Mouse (Mus musculus) embryonic facial prominence, embryonic 14.5 days (tissue): ENCODE results near the gene Tmem9b. TPM values are rescaled to one million over a fixed set of nuclear protein-coding genes. Genes with fewer than 3 reads are reported as not detected.
A peak's percentile ranks its signal among the peaks of the same experiment; 100 is the strongest.

Experiments used
- ATAC-seq: fragments of 200-750 bp; cut with Nextera tagmentation; 2 replicates; pipeline ENCODE4 v1.8.0; 2017; ENCODE audit warnings: low read depth, moderate number of reproducible peaks, moderate TSS enrichment
- DNase-seq: peaks from one replicate; pipeline ENCODE4 v3.0.0-alpha.2; 2015; ENCODE audit warnings: low spot score
- H3K27ac ChIP-seq: fragments of 300-500 bp; sonication (generic); replicated peaks from 2 replicates; pipeline ENCODE4 v1.5.1; 2014; ENCODE audit warnings: low read depth, mild to moderate bottlenecking, low read length, moderate library complexity
- H3K27me3 ChIP-seq: fragments of 300-500 bp; sonication (generic); replicated peaks from 2 replicates; pipeline ENCODE4 v1.6.1; 2014; ENCODE audit warnings: low read length; ENCODE audit not compliant: control insufficient read depth, insufficient read depth
- H3K36me3 ChIP-seq: fragments of 300-500 bp; sonication (generic); 2 replicates; pipeline ENCODE4 v1.6.1; 2014; ENCODE audit warnings: low read length, mixed read lengths; ENCODE audit not compliant: control insufficient read depth, insufficient read depth
- H3K4me1 ChIP-seq: fragments of 300-500 bp; sonication (generic); 2 replicates; pipeline ENCODE4 v1.6.1; 2014; ENCODE audit warnings: antibody characterized with exemption, low read length; ENCODE audit not compliant: control insufficient read depth, insufficient read depth
- H3K4me2 ChIP-seq: fragments of 300-500 bp; sonication (generic); 2 replicates; pipeline ENCODE4 v1.6.1; 2014; ENCODE audit warnings: low read depth, mild to moderate bottlenecking, low read length, moderate library complexity, mixed read lengths
- H3K4me3 ChIP-seq: fragments of 300-500 bp; sonication (generic); 2 replicates; pipeline ENCODE4 v1.5.1; 2014; ENCODE audit warnings: low read depth, mild to moderate bottlenecking, low read length
- H3K9ac ChIP-seq: fragments of 300-500 bp; sonication (generic); 2 replicates; pipeline ENCODE4 v1.6.1; 2014; ENCODE audit warnings: low read depth, mild to moderate bottlenecking, low read length, moderate library complexity, mixed read lengths
- H3K9me3 ChIP-seq: fragments of 300-500 bp; sonication (generic); 2 replicates; pipeline ENCODE4 v1.6.1; 2016; ENCODE audit warnings: low read length; ENCODE audit not compliant: control insufficient read depth
- WGBS: fragments of 180-500 bp; shearing (Covaris S2); extraction: QIAGEN DNeasy Blood & Tissue Kit; methylation state at CpG from one replicate; pipeline ENCODE4 v1.1.7; 2014; 5-methylcytosine and 5-hydroxymethylcytosine counted together
- polyA plus RNA-seq: library from polyadenylated mRNA; unstranded; fragments of >200 nt; fragmentation: Nextera tagmentation; extraction: Ambion mirVana; gene quantifications from 2 replicates; pipeline ENCODE4 v1.2.1, GENCODE M21; 2014

Tmem9b gene
- polyA plus RNA-seq, 1 experiment from 2014 or later: 73.6 TPM

DNA sequence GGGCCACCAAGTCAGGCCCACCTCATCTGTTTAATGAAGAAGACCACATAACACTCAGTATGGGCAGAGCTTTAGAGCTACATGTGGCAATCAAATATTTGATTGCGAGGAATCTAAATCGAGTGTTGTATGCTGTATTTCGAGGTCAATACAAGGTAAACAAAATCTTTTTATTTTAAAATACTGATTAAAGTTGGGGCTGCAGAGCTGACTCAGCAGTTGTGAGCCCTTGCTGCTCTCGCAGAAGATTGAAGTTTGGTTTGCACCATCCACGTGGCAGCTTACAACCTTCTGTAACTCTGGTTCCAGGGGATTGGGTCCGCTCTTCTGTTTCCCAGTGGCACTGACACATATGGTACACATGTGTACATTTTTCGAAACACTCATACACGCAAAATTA, 1.4 kb upstream of the Tmem9b start:
- H3K4me1 ChIP-seq: peaks cover 16% of the 10 kb centered on the region
- H3K9ac ChIP-seq: no peak overlapping the region
- H3K9me3 ChIP-seq: no peaks in the 10 kb centered on the region

DNA sequence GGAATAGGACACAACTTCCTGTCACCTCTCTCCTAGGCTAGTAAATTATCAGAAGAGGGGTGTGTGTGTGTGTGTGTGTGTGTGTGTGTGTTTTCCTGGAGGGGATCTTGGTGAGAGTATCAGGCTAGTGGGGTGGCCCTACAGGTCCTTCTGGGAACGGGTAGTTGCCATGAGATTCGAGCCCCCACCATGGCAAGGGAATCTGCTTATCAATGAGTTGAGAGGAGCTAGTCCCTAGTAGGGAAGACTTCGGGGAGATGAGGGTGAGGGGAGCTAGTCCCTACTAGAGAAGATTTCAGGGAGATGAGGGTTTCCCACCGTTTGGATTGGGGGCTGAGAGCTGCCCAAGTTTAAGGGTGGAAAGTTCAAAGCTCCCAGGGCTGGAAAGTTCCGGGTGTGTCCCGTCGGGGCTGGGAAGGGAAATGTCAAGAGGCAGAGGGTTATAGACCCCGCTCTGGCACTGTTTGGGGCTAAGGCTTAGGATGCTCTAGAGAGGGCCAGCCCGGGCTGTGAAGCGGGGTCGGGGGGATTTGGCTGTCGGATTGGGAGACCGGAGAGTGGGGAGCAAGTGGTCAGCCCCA, 1.2 kb downstream of the Tmem9b start:
- H3K27me3 ChIP-seq: no peaks in the 10 kb centered on the region

More for the DNA sequence above, 1.4 kb upstream of the Tmem9b start:
- WGBS: 84% methylated on average over 8 of the region's 8 CpGs
- H3K27me3 ChIP-seq: no peaks in the 10 kb centered on the region
- H3K36me3 ChIP-seq: no peaks in the 10 kb centered on the region
- no peak overlapping the region for H3K27ac ChIP-seq
- H3K4me2 ChIP-seq: no peak overlapping the region
- H3K4me3 ChIP-seq: no peak overlapping the region
- DNase-seq: no peak
- no peak for ATAC-seq

DNA sequence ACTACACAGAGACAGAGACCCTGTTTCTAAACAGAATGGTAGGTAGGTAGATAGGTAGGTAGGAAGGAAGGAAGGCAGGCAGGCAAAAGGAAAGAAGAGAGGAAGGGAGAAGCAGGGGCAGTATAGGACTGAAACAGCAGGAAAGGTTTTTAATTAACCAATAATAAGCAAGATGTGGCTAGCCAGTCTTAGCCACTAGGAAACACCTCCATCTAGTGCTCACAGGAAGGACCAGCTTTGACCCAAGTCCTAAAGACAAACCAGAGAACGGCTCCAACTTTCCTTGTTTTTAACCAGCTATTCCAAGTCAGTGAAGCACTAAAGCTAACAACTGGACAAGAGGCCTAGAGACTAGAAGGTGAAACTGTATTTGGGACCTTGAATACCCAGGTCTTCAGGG, 4.9 kb downstream of the Tmem9b start:
- Histone ChIP-seq H3K4me3 (no peak overlapping the region), H3K4me1 (peaks cover 4% of the 10 kb centered on the region; the same call in 1 of the 2 replicates), H3K9ac (no peak overlapping the region), H3K27ac (no peak overlapping the region), H3K27me3 (no peaks in the 10 kb centered on the region), H3K36me3 (peaks cover 32% of the 10 kb centered on the region), H3K9me3 (no peaks in the 10 kb centered on the region), H3K4me2 (no peak overlapping the region)
- 44% methylated on average over 1 of the region's 1 CpGs for WGBS
- DNase-seq: no peak
- no peak for ATAC-seq

More for the DNA sequence above, 1.2 kb downstream of the Tmem9b start:
- Histone ChIP-seq H3K9me3 (no peaks in the 10 kb centered on the region), H3K4me1 (peaks cover 16% of the 10 kb centered on the region), H3K4me2 (peak overlapping the region; percentile 67), H3K27ac (peak overlapping the region; percentile 83), H3K36me3 (peaks cover 4% of the 10 kb centered on the region; the same call in 1 of the 2 replicates), H3K4me3 (peak overlapping the region; percentile 69), H3K9ac (peak overlapping the region; percentile 80)
- WGBS: 3% methylated on average over 13 of the region's 13 CpGs
- ATAC-seq (no peak), DNase-seq (no peak)

DNA sequence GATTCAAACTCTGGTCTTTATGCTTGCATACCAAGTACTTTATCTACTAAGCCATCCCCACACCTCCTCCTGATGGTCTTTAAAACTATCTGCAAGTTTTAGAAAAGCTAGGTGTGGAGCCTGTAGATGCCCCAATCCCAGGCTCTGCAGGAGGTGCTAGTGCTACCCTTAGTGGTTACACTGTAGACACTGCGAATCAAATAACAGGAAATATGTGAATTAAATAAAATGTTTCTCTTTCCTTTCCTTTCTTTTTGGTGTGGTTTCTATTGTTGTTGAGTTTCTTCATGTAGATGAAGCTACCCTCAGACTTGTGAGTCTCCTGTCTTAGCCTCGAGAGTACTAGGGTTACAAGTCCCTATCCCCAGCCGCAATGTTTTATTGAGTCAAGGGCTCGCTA, 11.0 kb downstream of the Tmem9b start:
- H3K4me2 ChIP-seq: no peak overlapping the region
- H3K9ac ChIP-seq: no peak overlapping the region
- peaks cover 60% of the 10 kb centered on the region for H3K36me3 ChIP-seq
- no peak overlapping the region for H3K27ac ChIP-seq
- 88% methylated on average over 4 of the region's 4 CpGs for WGBS
- DNase-seq (no peak), ATAC-seq (no peak)
- H3K9me3 ChIP-seq: no peaks in the 10 kb centered on the region
- H3K27me3 ChIP-seq: no peaks in the 10 kb centered on the region
- no peak overlapping the region for H3K4me3 ChIP-seq
- H3K4me1 ChIP-seq: no peaks in the 10 kb centered on the region

DNA sequence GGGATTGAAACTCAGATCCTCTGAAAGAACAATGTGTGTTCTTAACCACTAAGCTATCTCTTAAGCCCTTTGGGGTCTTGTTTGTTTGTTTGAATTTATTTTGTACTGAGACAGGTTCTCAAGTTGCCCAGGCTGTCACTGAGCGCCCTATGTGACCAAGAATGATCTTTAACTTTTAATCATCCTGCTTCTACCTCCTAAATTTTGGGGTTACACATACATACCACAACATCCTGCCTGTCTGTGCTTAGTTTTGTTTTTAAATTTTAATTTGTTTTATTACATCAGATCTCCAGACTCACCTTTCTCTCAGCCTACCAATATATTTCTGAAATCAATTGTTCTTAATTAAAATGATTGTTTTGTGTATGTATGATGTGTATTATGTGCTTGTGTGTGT, 11.6 kb downstream of the Tmem9b start:
- Histone ChIP-seq H3K4me3 (no peak overlapping the region), H3K27me3 (no peaks in the 10 kb centered on the region), H3K36me3 (peaks cover 60% of the 10 kb centered on the region), H3K4me1 (no peaks in the 10 kb centered on the region), H3K9me3 (no peaks in the 10 kb centered on the region), H3K9ac (no peak overlapping the region), H3K27ac (no peak overlapping the region; the same call in 1 of the 2 replicates), H3K4me2 (no peak overlapping the region)
- 86% methylated on average over 1 of the region's 1 CpGs for WGBS
- ATAC-seq (no peak), DNase-seq (no peak)

DNA sequence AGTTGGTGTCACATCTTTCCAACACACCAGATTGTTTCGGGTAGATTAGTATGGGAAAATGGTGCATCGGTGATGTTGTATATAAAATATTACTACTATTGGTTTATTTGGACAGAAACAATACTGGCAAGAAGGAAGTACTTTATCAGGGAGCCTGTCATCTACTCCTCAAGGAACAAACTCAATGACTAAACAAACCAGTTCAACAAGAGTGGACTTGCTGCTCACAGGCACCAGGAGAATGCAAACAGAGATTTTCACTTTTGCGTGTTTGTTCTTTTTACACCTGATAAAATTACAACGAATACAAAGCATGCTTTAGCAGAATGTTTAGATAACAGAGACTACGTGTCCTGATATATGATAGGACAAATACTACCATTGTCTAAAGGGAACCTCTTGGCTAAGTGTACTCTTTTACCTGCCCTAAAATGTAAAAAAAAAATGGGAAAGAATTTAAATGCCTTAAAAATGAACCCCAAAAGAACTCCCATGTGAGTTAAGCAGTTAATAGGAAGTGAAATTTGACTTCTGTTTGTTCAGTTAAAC, 12.8 kb downstream of the Tmem9b start:
- WGBS: 77% methylated on average over 5 of the region's 5 CpGs
- Histone ChIP-seq H3K27me3 (no peaks in the 10 kb centered on the region), H3K4me1 (no peaks in the 10 kb centered on the region), H3K4me3 (no peak overlapping the region), H3K27ac (0 out of 2 replicates have a peak overlapping the region, but pooled peaks have one; percentile 44), H3K9me3 (no peaks in the 10 kb centered on the region), H3K36me3 (peaks cover 56% of the 10 kb centered on the region), H3K9ac (no peak overlapping the region), H3K4me2 (no peak overlapping the region)
- DNase-seq (peak; percentile 75), ATAC-seq (peak; percentile 76; the same call in 1 of the 2 replicates)

DNA sequence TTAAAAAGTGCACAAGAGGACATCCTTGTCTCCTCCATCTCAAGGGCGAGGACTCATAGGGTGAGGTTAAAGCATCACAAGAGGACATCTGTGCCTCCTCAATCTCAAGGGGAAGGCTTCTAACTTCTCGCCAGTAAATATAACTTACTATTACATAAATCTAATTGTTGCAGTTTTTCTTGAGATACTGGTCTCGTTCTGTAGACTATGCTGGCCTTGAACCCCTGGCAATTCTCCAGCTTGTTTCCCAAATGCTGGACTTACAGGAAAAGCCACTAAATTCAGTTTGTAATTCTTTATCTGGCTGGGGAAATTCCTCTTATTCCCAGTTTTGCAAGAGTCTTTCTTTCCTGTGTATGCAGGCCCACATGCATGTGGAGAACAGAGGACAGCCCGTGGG, 17.9 kb downstream of the Tmem9b start:
- H3K27me3 ChIP-seq: no peaks in the 10 kb centered on the region
- H3K36me3 ChIP-seq: peaks cover 29% of the 10 kb centered on the region
- H3K4me3 ChIP-seq: no peak overlapping the region
- H3K9me3 ChIP-seq: no peaks in the 10 kb centered on the region
- 84% methylated on average over 4 of the region's 4 CpGs for WGBS
- no peak overlapping the region for H3K4me2 ChIP-seq
- H3K27ac ChIP-seq: no peak overlapping the region
- ATAC-seq: no peak
- no peak for DNase-seq
- no peak overlapping the region for H3K9ac ChIP-seq
- H3K4me1 ChIP-seq: peaks cover 12% of the 10 kb centered on the region; the same call in 1 of the 2 replicates

DNA sequence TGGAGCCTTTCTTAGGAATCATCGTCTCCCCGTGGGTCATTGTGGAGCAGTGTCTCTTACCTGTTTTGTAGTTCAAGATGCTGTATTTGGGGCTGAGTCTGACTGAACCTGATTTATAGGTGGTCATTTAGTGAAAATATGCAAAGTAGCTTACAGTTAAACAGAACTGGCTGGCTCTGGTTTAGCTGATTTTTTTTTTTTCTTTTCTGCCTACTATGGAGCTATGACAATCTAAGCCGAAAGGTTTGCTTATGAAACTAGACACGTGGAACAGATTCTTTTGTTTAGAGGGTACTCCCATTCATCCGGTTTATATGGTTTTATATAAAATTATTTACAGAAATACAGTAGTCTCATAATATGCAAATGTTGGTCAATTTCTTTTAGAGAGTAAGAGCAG, 21.0 kb downstream of the Tmem9b start, which contains the start of gene Ascl3:
Gene Ascl3 (minus strand): TSS at position 101 of the 400 bp plus-strand sequence.
- no peak within 1 kb of the TSS for H3K27ac ChIP-seq
- H3K36me3 ChIP-seq: peaks cover 11% of the 10 kb centered on the region
- no peaks in the 10 kb centered on the region for H3K9me3 ChIP-seq
- peaks cover 12% of the 10 kb centered on the region; the same call in 1 of the 2 replicates for H3K4me1 ChIP-seq
- no peak within 1 kb of the TSS for H3K4me2 ChIP-seq
- DNase-seq (no peak), ATAC-seq (no peak)
- H3K27me3 ChIP-seq: no peaks in the 10 kb centered on the region
- H3K9ac ChIP-seq: no peak within 1 kb of the TSS
- H3K4me3 ChIP-seq: no peak within 1 kb of the TSS
- WGBS: 71% methylated on average over 5 of the region's 5 CpGs

DNA sequence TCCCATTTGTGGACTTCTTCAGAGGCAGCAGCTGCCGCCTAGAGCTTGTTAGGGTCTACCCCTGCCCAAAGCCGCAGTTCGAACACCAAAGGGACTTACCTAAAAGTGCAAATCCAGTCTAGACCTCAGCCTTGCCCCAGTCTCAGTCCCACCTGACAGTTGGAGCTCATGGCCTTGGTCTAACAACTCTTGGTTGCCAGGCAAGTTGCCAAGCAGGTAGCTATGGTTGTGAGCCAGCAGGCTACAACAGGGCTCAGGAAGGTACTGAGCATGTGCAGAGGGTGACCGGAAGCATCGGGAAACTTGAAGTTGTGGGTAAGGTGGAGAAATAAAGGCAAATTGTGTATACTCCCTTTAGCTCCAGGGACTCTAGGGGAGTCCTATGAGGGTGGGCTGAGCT, 29.0 kb downstream of the Tmem9b start, which contains the start of gene BC051019:
Gene BC051019 (minus strand): TSS at position 154 of the 400 bp plus-strand sequence.
- Histone ChIP-seq H3K27me3 (no peaks in the 10 kb centered on the region), H3K4me3 (no peak within 1 kb of the TSS), H3K4me2 (no peak within 1 kb of the TSS), H3K27ac (no peak within 1 kb of the TSS), H3K4me1 (no peaks in the 10 kb centered on the region), H3K9ac (no peak within 1 kb of the TSS), H3K9me3 (0 out of 2 replicates have a peak, but pooled peaks cover 4% of the 10 kb centered on the region), H3K36me3 (no peaks in the 10 kb centered on the region)
- WGBS: 87% methylated on average over 5 of the region's 5 CpGs
- DNase-seq (no peak), ATAC-seq (no peak)
